Mouse (Mus musculus) CD4-positive, CD25-positive, alpha-beta regulatory T cell, adult 4 months (primary cell): ENCODE measurements around the gene Tmem200a. TPM values are rescaled to one million over a fixed set of nuclear protein-coding genes. Genes with fewer than 3 reads are reported as not detected.
A peak's percentile ranks its signal among the peaks of the same experiment; 100 is the strongest.
"Not testable (repeated sequence)": the region's sequence is repeated elsewhere in the genome, so short reads cannot be mapped to it uniquely, and the experiment has no call there.

Experiments
- ATAC-seq: one replicate; pipeline ENCODE4 v1.8.0; 2017
- polyA plus RNA-seq, 2 experiments: library from polyadenylated mRNA; unstranded; fragments of 100-300 nt; shearing (Covaris generic); gene quantifications; one replicate each; pipeline ENCODE4 v1.2.1; 2017

Tmem200a gene
- polyA plus RNA-seq, 2 experiments from 2014 or later, result not detected

DNA sequence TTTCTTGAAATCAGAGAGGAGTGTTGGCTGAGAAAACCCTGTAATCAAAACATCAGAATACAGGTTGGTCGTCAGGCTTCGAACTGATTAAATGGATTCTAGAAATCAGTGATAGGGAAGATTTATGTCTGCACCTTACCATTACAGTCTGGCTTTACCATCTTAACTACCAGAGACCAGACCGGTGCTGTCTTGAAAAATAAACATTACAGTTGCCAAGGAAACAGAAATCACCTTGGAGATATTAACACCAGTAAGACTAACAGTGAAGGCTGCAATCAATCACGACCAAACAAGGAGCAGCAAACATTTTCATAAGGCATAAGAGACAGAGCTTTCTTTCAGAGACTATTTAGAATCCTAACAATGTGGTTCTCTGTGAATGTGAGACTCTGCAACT lies 116.0 kb downstream of the Tmem200a start:
- no peak for ATAC-seq

GRCm38 (mm10) chr10:25961066-25961465 lies 117.8 kb downstream of the Tmem200a start:
- no peak for ATAC-seq

DNA sequence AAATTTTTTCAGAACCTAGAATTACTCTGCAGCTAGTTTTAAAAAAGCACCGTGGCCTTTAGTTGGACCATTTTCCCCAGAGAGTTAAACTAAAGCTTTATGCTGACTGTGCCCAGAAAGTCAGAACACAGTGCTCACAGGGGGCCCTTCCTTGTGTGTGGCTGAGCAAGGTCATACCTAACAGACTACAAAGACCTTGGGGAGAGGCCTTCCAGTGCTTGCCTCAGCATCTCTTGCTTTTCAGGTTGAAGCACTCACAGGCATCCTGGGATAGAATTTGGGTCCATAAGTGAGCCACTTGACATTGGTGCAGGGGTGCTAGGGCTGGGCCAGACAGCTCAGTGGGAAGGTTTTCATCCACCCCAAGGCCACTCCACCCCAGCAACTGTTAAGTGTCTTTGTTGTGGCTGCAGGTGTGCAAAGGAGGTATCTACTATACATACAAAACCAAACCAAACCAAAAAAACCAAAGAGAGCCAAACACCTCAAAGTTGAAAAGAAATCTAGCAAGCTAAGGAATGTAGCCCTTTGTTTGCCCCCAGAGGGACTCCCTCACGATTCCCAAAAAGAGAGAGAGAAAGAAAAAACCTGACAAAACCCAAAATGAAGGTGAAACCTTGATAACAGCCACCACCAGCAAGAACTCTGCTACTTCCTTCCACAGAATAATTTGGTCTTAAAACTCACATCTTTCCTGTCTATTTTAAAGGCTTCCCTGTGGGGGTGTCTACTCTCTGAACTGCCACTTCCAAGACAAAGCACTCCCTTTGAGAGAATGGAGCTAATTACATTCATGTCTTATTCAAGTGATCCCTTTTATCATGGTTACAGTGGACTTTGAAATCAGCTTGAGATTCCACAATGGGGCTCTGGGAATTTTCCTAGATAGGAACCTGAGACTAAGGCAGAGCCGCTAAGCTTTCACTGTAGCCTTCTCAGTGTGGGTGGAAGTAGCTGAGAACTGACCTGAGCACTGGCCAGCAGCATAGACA lies 119.8 kb downstream of the Tmem200a start:
- no peak for ATAC-seq

DNA sequence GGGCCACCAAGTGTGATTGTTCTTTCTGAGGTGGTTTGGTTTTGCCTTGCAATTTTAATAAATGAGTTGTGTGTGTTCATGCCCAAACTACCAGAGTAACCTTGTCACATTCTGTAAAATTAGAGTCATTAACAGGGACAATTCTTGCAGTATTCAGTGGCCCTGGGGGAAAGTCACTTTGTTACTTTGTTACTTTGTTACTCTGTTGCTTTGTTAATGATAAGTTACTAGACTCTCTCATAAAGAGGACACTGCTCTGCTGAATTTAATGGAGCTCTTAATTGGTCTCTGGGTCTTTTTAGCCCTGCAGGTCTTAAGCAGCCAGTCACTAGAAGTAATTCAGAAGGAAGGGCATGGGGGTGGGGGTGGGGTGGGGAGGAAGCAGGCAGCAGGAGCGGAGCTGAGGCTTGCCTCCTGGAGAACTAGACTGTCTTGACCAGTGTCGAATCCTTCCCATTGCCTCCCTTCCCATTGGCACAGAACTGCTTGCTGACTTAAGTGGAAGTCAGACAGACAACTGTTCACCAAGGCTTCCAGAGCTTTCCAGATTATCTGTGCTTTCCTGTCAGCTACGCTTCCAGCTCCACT lies 124.1 kb downstream of the Tmem200a start:
- ATAC-seq, result no peak

DNA sequence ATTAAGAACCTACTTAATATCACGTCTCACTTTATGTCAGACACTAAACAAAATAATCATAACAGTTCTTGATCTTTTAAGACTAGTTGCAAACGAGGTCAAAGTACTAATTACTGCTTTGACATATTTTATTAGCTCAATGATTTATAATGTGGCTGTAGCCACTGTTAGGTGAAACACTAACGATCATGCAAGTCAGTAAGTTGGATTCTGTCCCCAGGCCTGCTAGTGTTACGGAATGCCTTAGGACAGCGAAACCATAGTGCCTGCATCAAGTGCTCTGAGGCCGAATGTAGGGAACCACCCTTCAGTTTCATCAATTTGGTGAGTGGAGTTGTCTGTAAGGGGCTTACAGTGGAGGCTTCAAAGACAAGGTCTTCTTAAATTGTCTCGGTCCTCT lies 126.0 kb downstream of the Tmem200a start:
- no peak for ATAC-seq

DNA sequence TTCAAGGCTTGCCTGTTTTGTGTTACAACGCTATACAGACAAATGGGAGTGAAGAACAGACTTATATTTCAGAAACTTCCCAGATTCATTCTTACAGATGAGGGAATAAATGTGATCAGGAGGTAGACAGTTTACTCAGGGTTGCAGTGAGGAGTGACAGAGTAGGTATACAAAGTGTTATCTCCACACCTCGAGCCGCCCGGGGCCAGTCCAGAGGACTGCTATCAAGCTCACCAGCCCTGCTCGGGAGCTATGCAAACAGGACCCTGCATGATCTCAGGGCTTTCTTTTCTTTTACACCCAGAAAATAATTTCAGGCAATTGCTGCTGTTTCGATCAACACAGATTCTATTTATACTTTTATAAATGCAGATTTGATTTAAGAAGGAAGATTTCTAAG lies 126.7 kb downstream of the Tmem200a start:
- ATAC-seq, result no peak

DNA sequence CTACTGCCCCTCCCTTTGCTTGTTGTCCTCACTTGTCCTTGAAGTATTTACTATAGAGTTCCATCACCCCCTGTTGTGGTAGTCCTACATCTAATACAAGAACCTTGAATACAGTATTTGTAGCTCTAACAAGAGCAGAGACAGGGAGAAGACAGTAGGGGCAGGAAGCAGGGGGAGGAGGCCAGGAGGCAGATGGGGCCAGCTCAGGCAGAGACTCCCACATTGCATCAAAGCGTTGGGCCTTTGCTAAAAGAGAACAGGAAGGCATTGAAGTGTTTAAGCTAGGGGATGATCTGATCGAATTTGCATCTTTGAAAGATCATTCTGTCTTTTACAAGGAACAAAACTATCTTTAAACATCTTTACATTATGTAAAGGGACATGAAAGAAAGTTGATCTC lies 133.0 kb downstream of the Tmem200a start:
- ATAC-seq, result no peak

DNA sequence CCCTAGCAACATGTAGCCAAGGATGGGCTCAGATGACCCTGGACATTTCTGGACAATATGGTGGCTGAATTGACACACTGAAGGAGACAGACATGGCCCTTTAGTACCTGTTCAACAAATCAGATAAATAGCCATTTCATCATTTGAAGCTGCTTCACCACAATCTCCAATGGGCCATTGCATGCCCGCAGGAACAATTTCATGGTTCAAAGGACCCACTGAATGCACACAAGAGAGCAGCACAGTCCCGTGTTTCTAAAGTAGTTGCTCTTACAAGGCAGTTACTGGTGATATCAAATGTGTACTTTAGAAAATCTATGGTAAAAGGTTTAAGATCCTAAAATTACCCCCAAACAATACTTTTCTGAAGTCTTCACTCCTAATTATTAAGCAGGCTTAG lies 134.2 kb downstream of the Tmem200a start:
- ATAC-seq, result no peak

DNA sequence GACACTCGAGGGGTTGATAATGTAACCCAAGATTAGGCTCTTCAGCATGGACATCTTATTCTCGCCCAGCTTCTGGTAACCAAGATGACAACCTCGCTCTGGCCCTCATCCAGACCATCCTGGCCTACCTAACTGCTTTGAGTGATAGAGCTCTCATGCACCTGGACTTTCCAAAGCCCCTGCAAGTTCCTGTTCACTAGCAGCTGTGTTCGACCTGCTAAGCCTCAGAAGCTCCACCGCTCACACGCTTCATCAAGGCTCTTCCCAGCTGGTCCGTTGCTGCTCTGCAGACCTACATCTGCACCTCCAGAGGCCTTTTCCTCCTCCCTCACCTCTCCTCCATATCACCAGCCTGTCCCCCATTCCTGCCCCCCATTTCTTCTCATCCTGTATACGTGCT lies 147.1 kb downstream of the Tmem200a start:
- ATAC-seq, result no peak

- no peak for ATAC-seq
Measured at GRCm38 (mm10) chr10:25929401-25930150, 149.3 kb downstream of the Tmem200a start.

DNA sequence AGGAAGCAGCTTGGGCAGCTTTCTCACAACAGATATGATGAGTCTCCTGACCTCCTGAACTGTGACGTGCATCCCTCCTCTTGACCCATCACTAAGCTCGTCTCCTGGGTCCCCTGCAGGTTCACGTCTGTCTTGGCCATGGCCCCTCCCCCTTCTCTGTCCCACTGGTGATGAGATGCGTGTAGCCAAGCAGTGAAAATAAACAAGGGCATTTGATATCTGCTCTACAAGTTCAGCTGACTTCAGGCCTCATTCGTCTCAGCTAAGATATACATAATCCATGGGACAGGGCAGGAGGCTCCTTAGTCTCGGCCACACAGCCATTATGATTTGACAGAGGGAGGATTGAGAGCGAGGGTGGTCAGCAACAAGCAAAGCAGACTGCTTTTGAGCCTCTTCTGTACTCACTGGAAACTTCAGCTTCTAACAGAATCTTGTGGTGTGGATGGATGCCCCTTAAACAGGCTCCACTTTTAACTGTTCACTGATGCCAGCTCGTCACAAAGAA lies 149.9 kb downstream of the Tmem200a start:
- no peak for ATAC-seq

GRCm38 (mm10) chr10:25928448-25928786 lies 150.4 kb downstream of the Tmem200a start:
- ATAC-seq, result no peak

DNA sequence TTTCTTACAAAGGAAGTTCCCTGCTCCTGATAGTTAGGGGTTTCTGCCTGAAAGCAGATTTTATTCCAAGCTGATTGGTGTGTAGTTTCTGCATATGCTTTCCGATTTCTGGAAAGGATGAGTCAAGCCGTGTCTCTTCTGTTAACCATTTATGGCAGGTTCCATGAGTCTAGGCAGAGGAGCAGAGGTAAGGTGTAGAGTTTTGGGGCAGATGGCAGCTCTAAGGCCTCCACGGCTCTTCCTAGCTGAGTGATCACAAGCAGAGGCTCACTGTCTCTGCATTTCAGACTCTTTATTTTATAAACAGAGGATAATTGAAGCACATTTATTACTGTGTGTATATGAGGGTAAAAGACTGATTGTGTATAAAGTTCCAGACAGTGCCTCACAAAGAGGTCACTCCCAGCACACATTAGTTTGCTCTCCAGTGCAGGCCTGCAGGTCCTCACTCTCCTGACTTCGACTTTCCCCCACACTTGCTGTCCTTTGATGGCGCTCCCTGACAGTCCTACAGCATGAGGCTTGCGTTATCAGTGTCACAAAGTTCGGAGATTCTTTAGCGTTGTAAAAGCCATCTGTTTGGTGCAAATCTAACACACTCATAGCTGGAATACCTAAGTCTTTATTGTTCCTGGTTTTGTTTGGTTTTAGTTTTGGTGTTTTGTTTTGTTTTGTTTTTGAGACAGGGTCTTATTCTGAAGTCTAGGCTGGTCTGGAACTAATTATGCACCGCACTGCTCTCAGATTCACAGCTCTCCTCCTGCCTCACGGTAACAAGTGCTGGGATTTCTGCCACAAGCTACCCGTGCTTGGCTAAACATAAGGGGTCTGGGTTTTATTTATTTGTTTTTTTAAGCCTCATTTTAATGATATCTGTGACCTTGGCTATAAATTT lies 151.1 kb downstream of the Tmem200a start:
- ATAC-seq, result no peak

DNA sequence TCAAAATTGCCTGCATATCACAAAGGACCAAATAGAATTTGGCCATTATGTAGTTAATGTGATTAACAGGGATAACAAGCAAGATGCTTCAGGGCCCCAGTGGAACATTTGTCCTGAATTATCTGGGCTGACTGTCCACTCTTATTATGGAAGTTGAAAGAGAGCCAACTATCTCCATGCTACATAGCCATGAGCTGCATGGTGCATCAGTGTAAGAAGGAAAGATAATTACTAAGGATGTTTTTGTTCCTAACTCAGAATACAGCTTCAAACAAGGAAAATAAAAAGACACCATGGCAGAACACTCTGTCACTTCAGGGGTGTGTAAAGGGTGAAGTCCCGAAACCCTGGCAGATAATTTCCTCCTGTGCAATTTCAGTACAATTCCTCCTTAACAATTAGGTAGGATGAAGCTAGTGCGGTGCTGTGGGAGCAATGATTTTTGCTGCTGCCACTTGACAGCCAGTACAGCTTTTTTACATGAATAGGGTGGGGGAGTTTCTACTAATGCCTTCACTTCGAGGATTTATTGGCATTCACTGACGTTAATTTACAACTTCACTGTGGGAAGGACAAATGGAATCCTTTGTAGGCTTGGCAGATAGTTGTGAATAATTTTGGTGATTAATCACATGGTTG lies 158.1 kb downstream of the Tmem200a start:
- ATAC-seq, result no peak

- peak; percentile 63 for ATAC-seq
Measured at GRCm38 (mm10) chr10:25918103-25918502, 160.7 kb downstream of the Tmem200a start.

- no peak for ATAC-seq
Measured at GRCm38 (mm10) chr10:25910270-25910669, 168.6 kb downstream of the Tmem200a start.

GRCm38 (mm10) chr10:25908027-25909012 lies 170.5 kb downstream of the Tmem200a start:
- no peak for ATAC-seq

DNA sequence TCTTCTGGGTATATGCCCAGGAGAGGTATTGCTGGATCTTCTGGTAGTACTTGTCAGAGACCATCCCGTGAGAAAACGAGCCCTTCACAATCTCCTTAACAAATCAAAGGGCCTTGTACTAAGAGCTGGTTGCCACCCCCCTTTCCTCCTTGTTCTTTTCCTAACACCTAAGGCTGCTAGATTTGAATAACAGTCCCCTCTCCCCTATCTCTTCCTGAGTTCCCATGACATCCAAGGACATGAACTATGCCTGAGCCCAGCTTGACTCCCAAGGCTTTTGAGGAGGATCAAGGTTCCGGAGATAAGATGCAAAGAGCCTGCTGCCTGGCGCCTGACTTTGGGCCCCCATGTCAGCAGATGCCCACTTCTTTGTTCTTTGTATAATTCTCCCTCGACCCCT lies 184.7 kb downstream of the Tmem200a start:
- not testable (repeated sequence) for ATAC-seq

- no peak for ATAC-seq
Measured at GRCm38 (mm10) chr10:25887225-25887624, 191.6 kb downstream of the Tmem200a start.

- no peak for ATAC-seq
Measured at GRCm38 (mm10) chr10:25884512-25884911, 194.3 kb downstream of the Tmem200a start.
